Mouse (Mus musculus) Patski (cell line): ENCODE measurements at regions not wholly inside any gene's neighbourhood (a gene's known extent, or its start where the extent isn't known, plus 50 kb on each side); places are given as distances from the start of the nearest gene placed in this dataset.

ENCODE experiments used
- ATAC-seq: fragments of 100-300 bp; one replicate; pipeline ENCODE4 v1.8.0; 2021
- CTCF ChIA-PET: fragments of 350-600 bp; sonication (Branson Sonifier 250); formaldehyde crosslinking; loops from one replicate; lab custom pipeline; 2022; ENCODE audit warnings: inconsistent platforms; lab: Charles Lee
- POLR2A ChIA-PET: fragments of 350-600 bp; sonication (Branson Sonifier 250); formaldehyde crosslinking; loops from one replicate; lab custom pipeline; 2022; ENCODE audit warnings: antibody characterized with exemption, inconsistent platforms; lab: Charles Lee
- DNase-seq: peaks from one replicate; pipeline ENCODE4 v3.0.0-alpha.2; 2011; ENCODE audit warnings: low read depth, low spot score
- H3K27me3 ChIP-seq: fragments of 371-371 bp; one replicate; pipeline ENCODE4 v1.5.1; 2021
- CTCF ChIP-seq: fragments of 100-300 bp; IDR thresholded peaks from one replicate; pipeline ENCODE4 v1.5.1; 2021
- in situ Hi-C: fragments of 300-500 bp; cut with MboI; formaldehyde crosslinking; loops from 3 replicates; pipeline ENCODE4 v1.11.1; 2018; ENCODE audit warnings: low pct_unique_long_range_greater_than_20kb, mixed read lengths

DNA sequence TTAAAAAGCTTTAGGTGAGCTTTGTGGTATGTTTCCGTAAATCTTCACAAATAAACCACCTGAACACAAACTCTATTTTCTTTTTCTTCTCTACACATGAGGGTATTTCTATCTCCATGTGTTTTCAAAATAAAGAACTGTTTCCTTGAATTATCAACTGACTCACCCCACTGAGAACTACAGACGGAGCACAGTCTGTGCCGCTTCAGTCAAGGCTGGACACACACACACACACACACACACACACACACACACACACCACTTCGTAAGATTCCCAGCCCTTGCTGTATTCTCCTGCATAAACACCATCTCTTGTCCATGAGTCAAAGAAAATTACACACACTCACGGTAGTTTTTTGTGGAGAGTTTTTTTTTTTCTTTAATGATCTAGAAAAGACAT lies 130.3 kb downstream of the Mreg start:
- CTCF ChIA-PET = no interaction called here
- DNase-seq (no peak), ATAC-seq (no peak)
- H3K27me3 ChIP-seq = no peaks in the 10 kb centered on the region
- TF ChIP-seq CTCF = no peak
- in situ Hi-C loops = no loop called here
- POLR2A ChIA-PET = interaction anchor here (1.0 kb wide), 1 partner anchor 1073 kb away, joined by 5 read pairs; no protein-coding TSS in a partner anchor

DNA sequence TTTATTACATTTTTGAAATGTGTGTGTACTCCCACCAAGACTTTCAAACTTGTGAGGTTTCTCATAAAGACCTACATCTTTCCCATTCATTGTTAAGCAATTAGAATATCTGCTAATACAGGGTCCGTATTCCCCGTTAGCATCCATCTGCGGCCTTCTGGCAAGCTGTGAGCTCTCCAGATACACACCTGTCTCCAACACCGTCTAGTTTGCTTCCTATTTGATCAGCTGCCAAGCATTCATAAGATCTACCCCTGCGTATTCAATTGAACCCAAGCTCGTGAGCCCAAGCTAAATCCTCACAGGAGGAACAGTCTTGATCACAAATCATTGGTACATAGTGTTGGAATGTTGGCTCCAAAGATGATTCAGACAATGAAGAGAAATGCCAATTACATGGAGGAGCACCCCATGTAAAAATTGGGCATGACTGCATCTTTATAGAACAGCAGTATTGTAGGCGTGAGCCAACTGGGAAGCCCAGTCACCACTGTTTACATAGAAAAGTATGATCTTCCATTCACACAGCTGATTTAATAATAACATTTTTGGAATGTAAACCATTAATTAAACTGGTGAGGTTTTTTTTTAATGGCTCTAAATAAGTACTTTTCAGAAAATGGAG lies 133.1 kb downstream of the Mreg start:
- ChIA-PET CTCF (interaction anchor here (0.9 to 1.1 kb wide), 2 partner anchors 11 kb away, joined by 3 read pairs; no protein-coding TSS in a partner anchor), POLR2A (no interaction called here)
- in situ Hi-C loops = no loop called here
- TF ChIP-seq CTCF = no peak
- DNase-seq (no peak), ATAC-seq (no peak)
- no peaks in the 10 kb centered on the region for H3K27me3 ChIP-seq

DNA sequence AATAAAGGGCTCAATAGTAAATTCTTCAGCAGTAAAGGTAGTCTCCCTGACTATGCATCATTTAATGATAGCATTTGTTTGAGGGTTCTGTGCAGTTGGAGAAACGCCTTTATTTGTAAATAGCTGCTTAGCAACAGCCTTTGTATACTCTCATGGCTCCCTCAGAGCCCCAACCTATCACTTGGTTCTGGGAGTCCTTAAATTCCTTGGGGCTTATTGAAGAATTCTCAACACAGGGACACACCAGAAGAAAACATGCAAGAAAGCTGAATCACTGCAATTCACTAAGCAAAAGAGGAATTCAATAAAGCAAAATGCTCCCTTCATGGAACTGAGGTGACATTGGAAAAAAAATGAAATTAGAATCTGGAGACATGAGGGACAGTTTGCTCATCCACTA lies 135.8 kb downstream of the Mreg start:
- in situ Hi-C loops = no loop called here
- ATAC-seq (peak; percentile 94), DNase-seq (no peak)
- no peaks in the 10 kb centered on the region for H3K27me3 ChIP-seq
- ChIA-PET POLR2A (no interaction called here), CTCF (interaction anchor here (0.7 kb wide), 1 partner anchor 392 kb away, joined by 3 read pairs; no protein-coding TSS in a partner anchor)
- no peak for TF ChIP-seq CTCF

DNA sequence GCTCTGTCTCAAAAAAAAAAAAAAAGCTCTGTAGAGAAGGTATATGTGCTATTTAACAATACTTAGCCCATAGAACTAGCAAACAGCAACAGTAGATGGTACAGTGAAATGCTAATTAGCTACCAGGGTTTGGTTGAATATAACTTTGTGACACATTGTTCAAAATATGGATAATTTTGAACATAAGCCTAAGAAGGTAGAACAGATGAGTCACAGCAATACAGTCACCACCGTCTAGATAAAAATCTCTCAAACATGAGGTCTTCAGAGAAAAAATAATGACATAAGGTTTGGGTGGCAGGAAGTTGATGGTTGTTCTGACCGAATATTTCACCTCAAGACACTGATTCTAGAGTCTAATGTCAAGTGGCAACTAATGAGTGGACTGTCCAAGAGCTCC lies 136.6 kb downstream of the Mreg start:
- no peak for DNase-seq
- in situ Hi-C loops = no loop called here
- TF ChIP-seq CTCF = no peak
- H3K27me3 ChIP-seq = no peaks in the 10 kb centered on the region
- ATAC-seq = no peak
- ChIA-PET CTCF (interaction anchor here (1.3 kb wide), 1 partner anchor 188 kb away, joined by 3 read pairs; no protein-coding TSS in a partner anchor), POLR2A (no interaction called here)

DNA sequence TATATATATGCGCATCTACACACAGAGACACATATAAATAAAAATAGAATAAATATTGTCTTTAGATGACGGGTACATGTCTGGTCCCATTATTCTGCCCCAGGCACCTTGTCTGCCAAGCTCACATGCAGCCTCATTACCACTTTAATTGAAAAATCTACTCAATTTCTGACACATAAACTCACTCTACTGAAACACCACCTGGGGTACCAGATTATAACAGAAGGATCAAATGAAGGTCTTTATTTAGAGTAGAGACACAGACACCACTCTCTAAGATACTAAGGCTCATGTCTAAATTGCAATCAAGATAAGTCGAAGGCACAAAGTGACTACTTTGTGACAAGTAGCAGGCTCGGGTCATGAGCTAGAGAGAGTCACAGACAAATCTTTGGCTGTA lies 138.9 kb downstream of the Mreg start:
- DNase-seq (no peak), ATAC-seq (no peak)
- ChIA-PET CTCF (no interaction called here), POLR2A (no interaction called here)
- TF ChIP-seq CTCF = no peak
- in situ Hi-C loops = no loop called here
- no peaks in the 10 kb centered on the region for H3K27me3 ChIP-seq

DNA sequence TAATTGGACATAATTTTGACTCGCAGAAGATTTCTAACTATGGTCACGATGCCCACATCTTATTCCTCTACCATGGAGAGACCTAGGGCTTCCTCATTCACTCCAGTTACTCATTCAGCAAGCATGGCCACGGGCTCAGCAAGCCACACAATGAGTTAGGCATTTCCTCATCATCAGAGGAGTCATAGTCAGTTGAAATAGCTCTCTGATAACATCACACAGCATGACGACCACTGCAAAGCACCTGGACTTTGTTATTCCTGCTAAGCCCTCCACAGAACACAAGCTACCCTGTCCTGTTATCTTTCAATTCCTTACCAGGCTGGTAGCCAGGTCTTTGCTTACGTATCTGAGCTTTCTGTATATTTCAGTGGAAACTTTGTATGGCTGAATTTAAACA lies 141.6 kb downstream of the Mreg start:
- in situ Hi-C loops = no loop called here
- POLR2A ChIA-PET = no interaction called here
- CTCF ChIA-PET = no interaction called here
- no peak for TF ChIP-seq CTCF
- no peaks in the 10 kb centered on the region for H3K27me3 ChIP-seq
- ATAC-seq (peak; percentile 91), DNase-seq (peak; percentile 61)

DNA sequence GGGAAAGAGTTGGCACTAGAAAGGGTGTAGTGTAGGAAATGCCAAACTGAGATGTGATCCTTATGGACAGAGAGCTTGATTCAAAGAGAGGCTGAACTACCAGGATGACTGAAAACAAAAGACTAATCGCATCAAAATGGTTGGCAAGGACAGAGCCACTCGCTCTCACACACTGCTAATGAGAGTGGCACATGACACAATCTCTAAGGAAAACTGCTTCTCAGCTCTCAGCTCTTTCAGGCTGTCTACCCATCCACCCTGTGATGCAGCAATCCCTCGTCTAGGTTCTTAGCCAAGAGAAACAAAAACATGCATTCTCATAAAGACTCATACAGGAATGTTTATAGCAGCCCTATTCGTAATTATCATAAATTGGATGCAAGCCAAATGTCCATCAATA lies 143.1 kb downstream of the Mreg start:
- TF ChIP-seq CTCF = no peak
- ChIA-PET POLR2A (no interaction called here), CTCF (no interaction called here)
- no peak for DNase-seq
- ATAC-seq = no peak
- no peaks in the 10 kb centered on the region for H3K27me3 ChIP-seq
- in situ Hi-C loops = no loop called here

DNA sequence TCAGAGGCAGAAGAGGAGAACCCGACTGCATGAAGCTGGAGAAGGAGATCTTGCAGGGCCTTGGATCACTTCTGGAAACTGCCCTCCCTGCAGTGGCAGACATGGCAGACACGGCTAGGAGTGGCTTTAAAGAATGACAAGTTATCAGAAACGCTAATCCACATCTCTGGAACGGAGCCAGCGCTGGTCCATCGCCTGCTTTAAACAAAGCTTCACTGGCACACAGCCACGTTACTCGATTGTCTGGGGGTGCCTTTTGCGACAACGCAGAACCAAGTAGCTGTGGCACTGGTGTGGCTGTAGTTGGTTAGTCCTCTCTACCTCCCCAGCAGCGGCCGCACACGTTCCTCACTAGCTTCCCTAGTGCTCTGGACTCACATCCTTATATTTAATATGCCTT lies 147.0 kb downstream of the Mreg start:
- DNase-seq = no peak
- ATAC-seq = no peak
- no peaks in the 10 kb centered on the region for H3K27me3 ChIP-seq
- ChIA-PET POLR2A (no interaction called here), CTCF (interaction anchor here (1.0 to 1.2 kb wide), 2 partner anchors 13 to 24 kb away, joined by 3 read pairs; no protein-coding TSS in a partner anchor)
- in situ Hi-C loops = no loop called here
- no peak for TF ChIP-seq CTCF

DNA sequence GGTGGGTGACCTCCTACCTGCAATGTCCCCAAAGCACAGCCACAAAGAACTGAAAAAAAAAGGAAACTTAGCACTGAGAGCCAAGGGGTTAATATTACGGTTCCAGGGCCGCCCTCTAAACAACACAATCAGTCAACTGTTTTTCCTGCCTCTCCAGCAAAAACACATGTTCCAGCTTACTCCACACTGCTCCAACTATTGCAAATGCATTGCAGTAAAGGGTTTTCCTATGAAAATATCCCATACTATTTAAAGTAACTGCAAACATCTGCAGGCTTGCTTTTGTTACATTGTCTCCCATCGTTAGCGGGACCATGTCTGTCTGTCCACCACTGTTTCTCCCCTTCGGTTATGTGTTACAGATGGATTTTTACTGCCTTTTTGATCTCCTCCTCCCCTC lies 151.7 kb downstream of the Mreg start:
- in situ Hi-C loops = no loop called here
- POLR2A ChIA-PET = no interaction called here
- CTCF ChIA-PET = no interaction called here
- TF ChIP-seq CTCF = no peak
- H3K27me3 ChIP-seq = no peaks in the 10 kb centered on the region
- ATAC-seq (no peak), DNase-seq (no peak)

DNA sequence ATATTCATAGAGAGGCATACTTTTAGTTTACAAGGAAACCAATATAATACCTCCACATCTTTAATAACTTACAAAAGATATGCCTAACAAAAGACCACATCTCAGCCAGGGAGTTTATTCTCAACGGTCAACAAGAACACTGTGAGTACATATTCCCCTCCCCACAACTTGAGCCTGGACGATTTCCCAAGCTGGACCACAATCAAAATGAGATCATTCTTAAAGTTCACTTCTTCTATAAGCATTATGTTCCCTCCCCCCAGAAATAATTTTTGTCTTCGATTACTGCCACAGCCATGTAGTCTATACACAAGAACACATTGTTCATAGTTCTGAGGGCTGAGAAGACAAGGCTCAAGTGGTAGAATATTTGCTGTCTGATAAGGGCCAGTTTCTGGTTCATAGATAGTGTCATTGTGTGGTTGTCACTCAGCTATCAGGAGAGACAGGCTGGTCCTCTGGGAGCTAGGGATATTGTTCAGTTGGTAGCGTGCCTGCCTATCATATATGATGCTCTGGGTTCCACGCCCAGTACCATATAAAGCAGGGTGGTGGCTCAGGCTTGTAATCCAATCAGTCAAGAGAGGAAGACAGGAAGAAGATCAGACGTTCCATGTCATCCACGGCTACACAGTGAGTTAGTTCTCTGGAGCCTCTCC lies 153.9 kb downstream of the Mreg start:
- no peak for ATAC-seq
- no peak for DNase-seq
- POLR2A ChIA-PET = no interaction called here

DNA sequence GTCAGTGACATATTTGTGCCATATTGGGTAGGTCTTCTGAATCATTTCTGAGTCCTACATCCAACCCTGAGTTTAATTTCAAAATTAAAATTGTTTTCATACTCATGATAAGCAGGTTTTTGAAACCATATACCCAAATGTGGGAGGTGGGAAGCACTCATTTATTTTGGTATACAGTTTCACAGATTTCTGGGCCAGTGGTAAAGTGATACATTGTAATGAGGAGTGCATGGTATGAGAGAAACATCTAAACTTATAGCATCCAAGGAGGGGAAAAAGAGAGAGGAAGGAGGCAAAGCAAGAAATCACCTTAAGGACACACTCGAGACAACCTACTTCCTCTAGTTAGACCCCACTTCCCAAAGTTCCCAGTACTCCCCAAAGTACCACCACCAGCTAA lies 157.6 kb downstream of the Mreg start:
- TF ChIP-seq CTCF = no peak
- CTCF ChIA-PET = interaction anchor here (1.0 kb wide), 1 partner anchor 9 kb away, joined by 3 read pairs; no protein-coding TSS in a partner anchor
- ATAC-seq (no peak), DNase-seq (no peak)
- in situ Hi-C loops = no loop called here
- no peaks in the 10 kb centered on the region for H3K27me3 ChIP-seq
- POLR2A ChIA-PET = no interaction called here

More for the DNA sequence above, 153.9 kb downstream of the Mreg start:
- in situ Hi-C loops = no loop called here
- no peaks in the 10 kb centered on the region for H3K27me3 ChIP-seq
- no peak for TF ChIP-seq CTCF
- CTCF ChIA-PET = interaction anchor here (1.1 kb wide), 1 partner anchor 10 kb away, joined by 4 read pairs; no protein-coding TSS in a partner anchor
